Mouse (Mus musculus) layer of hippocampus, postnatal 14 days (tissue): Measurements from ENCODE around the gene Sh3gl2. TPM values are rescaled to one million over a fixed set of nuclear protein-coding genes. Genes with fewer than 3 reads are reported as not detected.

Source experiments
- DNase-seq, 2 experiments: peaks; one replicate each; pipeline ENCODE4 v3.0.0; 2021 to 2022; ENCODE audit warnings: low spot score in 2 of 2, mixed read lengths in 1 of 2
- total RNA-seq, 2 experiments: library from RNA; stranded (reverse); gene quantifications; 2 replicates each; pipeline ENCODE4 v1.2.3; 2021

Gene Sh3gl2
- total RNA-seq, 2 experiments from 2014 or later = 304 to 310 TPM

- DNase-seq = no peak
Measured at GRCm38 (mm10) chr4:85228589-85228948, 23.6 kb downstream of the Sh3gl2 start.

GRCm38 (mm10) chr4:85232386-85233381 is 27.8 kb downstream of the Sh3gl2 start:
- DNase-seq = peak; percentile 28 to 63

GRCm38 (mm10) chr4:85241675-85242074 is 36.7 kb downstream of the Sh3gl2 start:
- no peak for DNase-seq

GRCm38 (mm10) chr4:85242562-85242961 is 37.6 kb downstream of the Sh3gl2 start:
- no peak for DNase-seq

GRCm38 (mm10) chr4:85248673-85249072 is 43.7 kb downstream of the Sh3gl2 start:
- no peak for DNase-seq

- peak in 1 of 2 experiments; percentile 82 for DNase-seq
Measured at GRCm38 (mm10) chr4:85250271-85250670, 45.3 kb downstream of the Sh3gl2 start.

GRCm38 (mm10) chr4:85250786-85251185 is 45.9 kb downstream of the Sh3gl2 start:
- no peak for DNase-seq

GRCm38 (mm10) chr4:85255771-85256389 is 51.0 kb downstream of the Sh3gl2 start:
- DNase-seq = no peak

- peak; percentile 54 to 92 for DNase-seq
Measured at GRCm38 (mm10) chr4:85256461-85257202, 51.7 kb downstream of the Sh3gl2 start.

- DNase-seq = no peak
Measured at GRCm38 (mm10) chr4:85257771-85258341, 52.9 kb downstream of the Sh3gl2 start.

- peak; percentile 57 to 78 for DNase-seq
Measured at GRCm38 (mm10) chr4:85260687-85261658, 56.0 kb downstream of the Sh3gl2 start.

- no peak for DNase-seq
Measured at GRCm38 (mm10) chr4:85262146-85262545, 57.2 kb downstream of the Sh3gl2 start.

GRCm38 (mm10) chr4:85262606-85263005 is 57.7 kb downstream of the Sh3gl2 start:
- no peak for DNase-seq

- no peak for DNase-seq
Measured at GRCm38 (mm10) chr4:85267456-85267855, 62.5 kb downstream of the Sh3gl2 start.

- DNase-seq = no peak
Measured at GRCm38 (mm10) chr4:85272877-85273276, 68.0 kb downstream of the Sh3gl2 start.

- DNase-seq = no peak
Measured at GRCm38 (mm10) chr4:85273452-85273851, 68.5 kb downstream of the Sh3gl2 start.

GRCm38 (mm10) chr4:85283151-85283550 is 78.2 kb downstream of the Sh3gl2 start:
- DNase-seq = no peak

- no peak for DNase-seq
Measured at GRCm38 (mm10) chr4:85289990-85290389, 85.1 kb downstream of the Sh3gl2 start.

GRCm38 (mm10) chr4:85291296-85291695 is 86.4 kb downstream of the Sh3gl2 start:
- no peak for DNase-seq

- DNase-seq = no peak
Measured at GRCm38 (mm10) chr4:85293368-85293767, 88.4 kb downstream of the Sh3gl2 start.
